Mouse (Mus musculus) macrophage (primary cell): ENCODE results near the gene Tmigd3. TPM values are rescaled to one million over a fixed set of nuclear protein-coding genes. Genes with fewer than 3 reads are reported as not detected.

Experiments used
- H3K27ac ChIP-seq: fragments of 350-480 bp; formaldehyde crosslinking; 2 replicates; pipeline ENCODE4 v1.9.0; 2021
- H3K36me3 ChIP-seq: fragments of 350-480 bp; formaldehyde crosslinking; 2 replicates; pipeline ENCODE4 v1.9.0; 2021; ENCODE audit errors: inconsistent target
- H3K4me3 ChIP-seq: fragments of 350-480 bp; formaldehyde crosslinking; 2 replicates; pipeline ENCODE4 v1.9.0; 2021; ENCODE audit errors: inconsistent target
- H3K79me2 ChIP-seq: fragments of 350-480 bp; formaldehyde crosslinking; 2 replicates; pipeline ENCODE4 v1.9.0; 2021; ENCODE audit errors: inconsistent target
- WGBS: methylation state at CpG from one replicate; pipeline ENCODE4 v1.1.7; 2026; ENCODE audit warnings: inconsistent platforms; ENCODE audit not compliant: missing documents; 5-methylcytosine and 5-hydroxymethylcytosine counted together
- polyA plus RNA-seq: library from polyadenylated mRNA; stranded (reverse); fragments of 250-400 nt; gene quantifications from 3 replicates; pipeline ENCODE4 v1.2.4, GENCODE M21; 2018; ENCODE audit warnings: inconsistent platforms

Tmigd3 gene
- polyA plus RNA-seq, 1 experiment from 2014 or later: 0.26 TPM

GRCm38 (mm10) chr3:105890220-105890619 lies 19.5 kb downstream of the Tmigd3 start:
- no peaks in the 10 kb centered on the region for H3K36me3 ChIP-seq
- no peak overlapping the region for H3K4me3 ChIP-seq
- H3K27ac ChIP-seq: no peak overlapping the region
- no peaks in the 10 kb centered on the region for H3K79me2 ChIP-seq
- 78% methylated on average over 4 of the region's 4 CpGs for WGBS

GRCm38 (mm10) chr3:105891141-105891540 lies 20.4 kb downstream of the Tmigd3 start:
- Histone ChIP-seq H3K36me3 (no peaks in the 10 kb centered on the region), H3K79me2 (no peaks in the 10 kb centered on the region), H3K4me3 (0 out of 2 replicates have a peak overlapping the region, but pooled peaks have one; percentile 16), H3K27ac (peak overlapping the region; percentile 99)
- 80% methylated on average over 3 of the region's 3 CpGs for WGBS

- Histone ChIP-seq H3K36me3 (no peaks in the 10 kb centered on the region), H3K27ac (peak overlapping the region; percentile 99), H3K4me3 (peak overlapping the region; percentile 16; the same call in 1 of the 2 replicates), H3K79me2 (no peaks in the 10 kb centered on the region)
- 12% methylated on average over 10 of the region's 10 CpGs for WGBS
Measured at GRCm38 (mm10) chr3:105891760-105892571, 21.3 kb downstream of the Tmigd3 start.

- Histone ChIP-seq H3K27ac (peak overlapping the region; percentile 99), H3K79me2 (no peaks in the 10 kb centered on the region), H3K4me3 (peak overlapping the region; percentile 16; the same call in 1 of the 2 replicates), H3K36me3 (no peaks in the 10 kb centered on the region)
- 24% methylated on average over 19 of the region's 19 CpGs for WGBS
Measured at GRCm38 (mm10) chr3:105892572-105893495, 22.1 kb downstream of the Tmigd3 start.

GRCm38 (mm10) chr3:105893941-105894391 lies 23.3 kb downstream of the Tmigd3 start:
- no peaks in the 10 kb centered on the region for H3K36me3 ChIP-seq
- peak overlapping the region; percentile 99 for H3K27ac ChIP-seq
- no peak overlapping the region for H3K4me3 ChIP-seq
- WGBS: 45% methylated on average over 6 of the region's 6 CpGs
- H3K79me2 ChIP-seq: no peaks in the 10 kb centered on the region

- Histone ChIP-seq H3K27ac (peak overlapping the region; percentile 99), H3K36me3 (no peaks in the 10 kb centered on the region), H3K79me2 (no peaks in the 10 kb centered on the region), H3K4me3 (peak overlapping the region; percentile 10; the same call in 1 of the 2 replicates)
- 4% methylated on average over 23 of the region's 23 CpGs for WGBS
Measured at GRCm38 (mm10) chr3:105894601-105895592, 24.2 kb downstream of the Tmigd3 start.

GRCm38 (mm10) chr3:105896811-105897210 lies 26.1 kb downstream of the Tmigd3 start:
- H3K27ac ChIP-seq: no peak overlapping the region
- 96% methylated on average over 3 of the region's 3 CpGs for WGBS
- H3K79me2 ChIP-seq: no peaks in the 10 kb centered on the region
- H3K4me3 ChIP-seq: no peak overlapping the region
- H3K36me3 ChIP-seq: no peaks in the 10 kb centered on the region

GRCm38 (mm10) chr3:105898325-105898724 lies 27.6 kb downstream of the Tmigd3 start:
- Histone ChIP-seq H3K36me3 (no peaks in the 10 kb centered on the region), H3K79me2 (no peaks in the 10 kb centered on the region), H3K4me3 (no peak overlapping the region), H3K27ac (peak overlapping the region; percentile 62)
- WGBS: 0% methylated on average over 2 of the region's 2 CpGs

GRCm38 (mm10) chr3:105898861-105899260 lies 28.2 kb downstream of the Tmigd3 start:
- H3K79me2 ChIP-seq: no peaks in the 10 kb centered on the region
- H3K36me3 ChIP-seq: no peaks in the 10 kb centered on the region
- H3K27ac ChIP-seq: peak overlapping the region; percentile 62
- no peak overlapping the region for H3K4me3 ChIP-seq
- 71% methylated on average over 11 of the region's 11 CpGs for WGBS

- WGBS: 48% methylated on average over 8 of the region's 8 CpGs
- Histone ChIP-seq H3K36me3 (no peaks in the 10 kb centered on the region), H3K4me3 (no peak overlapping the region), H3K79me2 (no peaks in the 10 kb centered on the region), H3K27ac (peak overlapping the region; percentile 62)
Measured at GRCm38 (mm10) chr3:105899394-105900147, 28.9 kb downstream of the Tmigd3 start.

- H3K36me3 ChIP-seq: no peaks in the 10 kb centered on the region
- H3K27ac ChIP-seq: peak overlapping the region; percentile 62
- 28% methylated on average over 5 of the region's 6 CpGs for WGBS
- no peaks in the 10 kb centered on the region for H3K79me2 ChIP-seq
- no peak overlapping the region for H3K4me3 ChIP-seq
Measured at GRCm38 (mm10) chr3:105900266-105900665, 29.6 kb downstream of the Tmigd3 start.

GRCm38 (mm10) chr3:105900716-105901115 lies 30.0 kb downstream of the Tmigd3 start:
- WGBS: 5% methylated on average over 3 of the region's 3 CpGs
- Histone ChIP-seq H3K4me3 (no peak overlapping the region), H3K27ac (peak overlapping the region; percentile 62), H3K36me3 (no peaks in the 10 kb centered on the region), H3K79me2 (no peaks in the 10 kb centered on the region)

- no peak overlapping the region for H3K4me3 ChIP-seq
- H3K36me3 ChIP-seq: no peaks in the 10 kb centered on the region
- no peaks in the 10 kb centered on the region for H3K79me2 ChIP-seq
- 0 out of 2 replicates have a peak overlapping the region, but pooled peaks have one; percentile 62 for H3K27ac ChIP-seq
- 87% methylated on average over 4 of the region's 4 CpGs for WGBS
Measured at GRCm38 (mm10) chr3:105901468-105901867, 30.8 kb downstream of the Tmigd3 start.
